Mouse (Mus musculus) urinary bladder, postnatal 10 days (tissue): ENCODE measurements around the gene Atrnl1.

Experiments
- DNase-seq: peaks from one replicate; pipeline ENCODE4 v3.0.0; 2022; ENCODE audit warnings: low spot score

Gene Atrnl1

DNA sequence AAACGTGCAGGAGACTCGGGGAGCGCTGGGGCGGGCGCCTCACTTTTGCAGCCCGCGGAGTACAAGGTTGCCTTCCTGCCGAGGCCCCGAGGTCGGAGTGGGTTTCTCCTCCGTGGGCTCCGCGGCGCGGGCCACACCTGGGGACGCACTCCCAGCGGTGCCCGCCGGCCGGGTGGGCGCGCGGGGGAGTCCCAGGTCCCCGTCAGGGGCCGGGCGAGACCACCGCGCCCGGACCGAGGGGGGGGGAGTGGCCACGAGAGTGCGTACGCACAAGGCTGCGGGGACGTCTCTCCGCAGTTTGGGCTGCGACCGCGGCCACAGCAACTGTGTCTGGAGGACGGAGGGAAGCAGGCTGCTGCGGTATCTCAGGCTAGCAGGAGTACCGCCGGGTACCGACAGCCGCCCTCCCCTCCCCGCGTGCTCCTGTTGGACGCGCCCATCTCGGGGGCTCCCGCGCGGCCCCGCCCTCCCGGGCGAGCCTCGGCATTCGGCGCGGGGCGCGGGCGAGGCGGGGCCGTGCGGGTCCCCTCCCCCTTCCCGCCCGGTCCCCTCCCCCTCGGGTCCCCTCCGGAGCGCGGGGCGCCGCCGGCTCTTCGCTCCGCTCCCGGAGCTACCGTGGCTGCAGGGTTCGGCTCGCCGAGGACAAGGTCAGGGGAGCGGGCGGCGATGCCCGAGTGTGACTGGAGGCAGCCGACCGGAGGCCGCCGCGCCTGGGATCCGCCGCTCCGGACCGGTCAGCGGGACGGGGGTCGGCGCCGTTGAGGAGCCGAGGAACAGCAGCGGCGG, at the start of gene Atrnl1:
Gene Atrnl1, plus strand, starts transcription at position 559 of the 786 bp plus-strand sequence.
- peak; percentile 51 for DNase-seq

DNA sequence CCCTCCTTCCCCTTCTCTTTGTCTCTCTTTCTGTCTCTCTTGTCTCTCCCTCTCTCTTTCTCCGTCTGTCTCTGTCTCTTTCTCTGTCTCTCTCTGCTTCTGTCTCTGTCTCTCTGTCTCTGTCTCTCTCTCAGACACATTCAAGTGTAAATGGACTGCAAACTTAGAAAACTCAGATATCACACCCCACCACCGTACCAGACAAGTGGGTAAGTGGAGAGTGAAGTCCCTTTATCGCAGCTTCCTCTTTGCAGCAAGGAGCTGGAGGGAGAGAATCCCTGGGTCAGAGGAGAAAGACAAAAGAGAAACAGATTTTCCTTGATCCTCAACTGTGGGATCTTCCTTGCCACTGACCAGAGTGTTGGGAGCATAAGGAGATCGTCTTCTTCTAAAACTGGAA, 49.3 kb upstream of the Atrnl1 start:
- DNase-seq = no peak

DNA sequence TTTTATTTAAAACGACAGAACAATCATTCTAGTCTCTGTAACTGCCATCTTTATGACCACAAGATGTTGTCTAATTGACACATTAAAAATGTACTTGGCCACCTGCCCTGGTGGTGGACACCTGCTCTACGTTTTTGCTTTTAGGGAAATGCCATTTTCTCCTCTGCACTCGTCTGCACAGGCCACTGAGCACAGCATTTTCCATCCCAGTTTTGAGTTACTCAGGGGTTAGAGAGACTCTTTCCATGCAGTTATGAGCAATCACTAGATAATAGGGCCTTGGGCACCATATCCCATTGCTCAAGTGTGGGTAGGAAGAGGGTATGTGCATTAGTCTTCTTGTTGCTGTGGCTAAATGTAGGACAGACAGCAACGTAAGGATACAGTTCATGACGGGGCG, 41.8 kb upstream of the Atrnl1 start:
- no peak for DNase-seq

DNA sequence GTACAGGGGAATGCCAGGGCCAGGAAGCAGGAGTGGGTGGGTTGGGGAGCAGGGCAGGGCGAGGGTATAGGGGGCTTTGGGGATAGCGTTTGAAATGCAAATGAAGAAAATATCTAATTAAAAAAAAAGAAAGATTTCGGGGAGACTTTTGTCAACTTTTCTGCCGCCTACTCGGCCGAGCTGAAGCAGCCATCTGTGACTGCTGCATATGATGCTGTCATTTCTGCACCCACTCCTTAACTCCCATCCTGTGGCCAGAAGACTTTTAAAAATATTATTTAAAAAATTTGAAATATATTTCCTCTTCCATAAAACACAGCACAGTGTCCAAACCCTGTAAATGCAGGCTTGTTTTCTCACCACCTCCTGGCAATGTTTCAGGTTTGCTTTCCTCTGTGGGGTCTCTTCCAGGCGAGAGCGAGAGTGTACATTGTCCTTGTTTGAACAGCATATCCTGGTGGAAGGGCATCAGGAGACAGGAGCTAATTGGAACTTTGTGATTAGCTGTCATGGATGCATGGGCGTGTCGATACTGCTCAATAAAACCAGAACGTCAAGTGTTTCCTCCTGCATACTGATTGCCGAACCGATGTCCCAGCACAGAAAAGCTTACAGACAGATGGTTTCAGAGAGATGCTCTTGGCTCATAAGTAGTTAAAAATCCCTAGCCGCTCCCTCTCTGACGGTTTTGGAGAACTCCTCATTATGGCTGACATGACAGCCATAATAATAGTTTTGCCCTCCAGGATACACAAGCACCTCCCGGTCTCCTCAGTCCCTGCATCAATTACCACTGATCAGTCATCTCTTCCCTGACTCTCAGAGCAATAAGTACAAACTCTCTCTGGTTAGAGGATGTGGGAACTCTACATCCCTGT, 38.2 kb upstream of the Atrnl1 start:
- no peak for DNase-seq

DNA sequence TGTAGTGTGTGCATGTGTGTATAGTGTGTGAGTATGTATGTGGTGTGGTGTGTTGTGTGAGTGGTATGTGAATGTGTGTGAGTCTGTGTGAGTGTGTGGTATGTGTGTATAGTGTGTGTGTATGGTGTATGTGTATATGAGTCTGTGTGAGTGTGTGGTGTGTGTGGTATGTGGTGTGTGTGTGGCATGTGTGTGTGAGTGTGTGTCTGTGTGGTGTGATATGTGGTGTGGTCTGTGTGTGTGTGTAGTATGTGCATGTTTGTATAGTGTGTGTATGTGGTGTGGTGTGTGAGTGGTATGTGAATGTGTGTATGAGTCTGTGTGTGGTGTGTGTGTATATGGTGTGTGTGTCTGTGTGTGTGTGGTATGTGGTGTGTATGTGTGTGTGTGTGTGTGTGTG, 37.4 kb upstream of the Atrnl1 start:
- DNase-seq = no peak

DNA sequence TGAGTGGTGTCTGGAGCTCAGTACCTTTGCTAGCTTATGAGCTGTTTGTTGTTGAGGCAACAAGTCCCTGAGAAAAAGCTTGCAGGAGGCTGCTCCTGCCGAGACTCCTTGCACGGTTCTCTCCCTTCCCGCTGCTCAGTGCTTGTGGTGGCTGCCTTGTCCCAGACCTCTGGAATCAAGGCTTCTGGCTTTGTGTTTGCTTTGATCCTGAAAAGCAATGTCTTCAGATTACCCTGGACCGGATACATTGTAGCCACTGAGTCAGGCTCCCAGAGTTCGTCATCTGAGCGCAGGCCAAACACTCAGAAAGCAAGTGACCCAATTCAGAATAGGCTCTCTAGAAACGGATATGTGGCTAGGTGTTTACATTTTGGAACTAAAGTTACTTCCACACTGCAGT, 35.8 kb upstream of the Atrnl1 start:
- no peak for DNase-seq

DNA sequence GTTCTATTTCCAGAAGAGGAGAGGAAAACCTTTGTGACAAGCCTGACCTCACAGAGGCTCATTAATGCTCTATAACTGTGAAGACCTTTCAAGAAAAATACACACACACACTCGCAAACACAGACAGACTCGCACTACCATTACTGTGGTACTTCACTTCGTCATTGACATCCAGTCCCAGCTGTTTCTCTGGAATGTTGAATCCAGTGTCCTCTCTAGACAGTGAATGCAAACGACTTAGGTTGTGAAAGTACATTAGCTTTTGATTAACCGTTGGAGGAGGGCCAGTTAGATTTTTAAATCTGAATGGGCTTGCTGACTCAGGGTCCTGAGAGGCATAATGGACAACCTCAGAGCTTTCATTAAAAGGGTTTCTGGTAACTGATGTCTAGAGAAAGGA, 34.0 kb upstream of the Atrnl1 start:
- no peak for DNase-seq

DNA sequence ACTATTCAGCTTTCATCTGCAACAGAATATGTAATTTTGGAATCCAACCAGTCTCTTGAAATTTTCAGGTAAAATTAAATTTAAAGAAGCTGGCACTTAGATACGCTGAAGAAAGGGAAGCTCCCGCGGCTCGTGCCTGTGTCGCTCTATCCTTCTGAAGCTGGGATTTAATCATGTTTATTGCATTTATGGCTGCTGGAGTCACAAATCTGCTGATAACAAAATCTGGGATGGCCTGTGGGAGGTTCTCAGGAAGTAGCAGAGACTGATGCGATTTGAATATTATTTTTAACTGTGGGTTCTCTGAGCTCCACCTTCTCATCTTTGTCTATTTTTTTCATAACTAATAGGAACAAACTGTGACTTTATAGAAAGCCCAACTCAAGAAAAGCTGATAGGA, 33.6 kb upstream of the Atrnl1 start:
- DNase-seq = no peak

DNA sequence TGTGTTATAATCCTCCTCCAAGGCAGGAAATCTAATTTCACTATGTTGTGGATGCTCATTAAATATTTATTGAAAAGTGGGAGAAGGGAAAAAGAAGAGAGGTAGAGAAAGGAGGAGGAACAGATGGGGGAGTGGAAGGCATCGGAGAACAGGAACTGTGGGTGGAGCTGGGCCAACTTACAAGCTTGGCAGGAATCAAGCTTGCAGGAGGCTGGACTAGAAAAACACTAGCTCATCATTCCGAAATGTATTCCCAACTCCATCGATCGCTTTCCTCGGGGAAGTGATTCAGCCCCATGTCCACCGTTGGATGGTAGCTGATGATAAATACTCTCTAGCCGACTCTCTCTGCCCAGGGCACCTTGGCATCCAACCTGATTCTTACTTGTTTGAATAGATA, 29.9 kb upstream of the Atrnl1 start:
- no peak for DNase-seq

DNA sequence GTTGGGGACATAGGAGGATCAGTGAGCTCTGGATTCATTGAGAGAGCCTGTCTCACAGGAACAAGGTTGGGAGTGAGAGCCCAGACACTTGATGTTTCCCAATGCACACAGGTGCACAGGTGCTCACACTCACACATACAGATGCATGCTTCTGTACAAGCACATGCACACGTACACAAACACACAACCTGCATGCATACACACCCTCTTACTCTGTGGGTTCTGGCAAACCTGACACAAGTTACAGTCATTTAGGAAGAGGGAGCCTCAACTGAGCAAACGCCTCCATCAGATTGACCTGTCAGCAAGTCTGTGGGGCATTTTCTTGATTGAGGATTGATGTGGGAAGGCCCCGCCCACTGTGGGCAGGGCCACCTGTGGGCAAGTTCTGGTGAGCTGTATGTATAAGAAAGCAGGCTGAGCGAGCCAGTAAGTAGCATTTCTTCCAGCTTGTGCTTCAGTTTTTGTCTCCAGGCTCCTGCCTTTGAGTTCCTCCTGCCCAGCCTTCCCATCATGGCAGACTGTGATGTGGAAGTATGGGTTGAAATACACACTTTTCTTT, 25.5 kb upstream of the Atrnl1 start:
- no peak for DNase-seq

DNA sequence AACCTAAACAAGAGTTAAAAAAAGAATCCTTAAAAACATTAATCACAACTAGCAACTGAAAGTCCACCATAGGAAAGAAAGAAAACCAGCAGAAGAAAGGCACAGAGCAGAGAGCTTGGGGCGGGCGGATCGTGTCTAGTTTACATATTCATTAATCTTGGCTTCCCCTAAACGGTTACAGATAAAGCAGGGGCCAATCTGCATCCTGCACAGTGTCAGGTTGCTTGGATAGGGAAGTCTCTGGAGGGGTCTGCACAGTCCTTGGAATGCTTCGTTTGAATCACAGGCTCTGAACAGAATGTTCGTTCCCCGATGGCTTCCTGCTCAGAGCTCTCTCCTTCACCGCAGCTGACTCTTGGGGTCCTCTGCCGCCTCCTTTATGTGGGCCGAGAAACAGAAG, 24.7 kb upstream of the Atrnl1 start:
- no peak for DNase-seq

DNA sequence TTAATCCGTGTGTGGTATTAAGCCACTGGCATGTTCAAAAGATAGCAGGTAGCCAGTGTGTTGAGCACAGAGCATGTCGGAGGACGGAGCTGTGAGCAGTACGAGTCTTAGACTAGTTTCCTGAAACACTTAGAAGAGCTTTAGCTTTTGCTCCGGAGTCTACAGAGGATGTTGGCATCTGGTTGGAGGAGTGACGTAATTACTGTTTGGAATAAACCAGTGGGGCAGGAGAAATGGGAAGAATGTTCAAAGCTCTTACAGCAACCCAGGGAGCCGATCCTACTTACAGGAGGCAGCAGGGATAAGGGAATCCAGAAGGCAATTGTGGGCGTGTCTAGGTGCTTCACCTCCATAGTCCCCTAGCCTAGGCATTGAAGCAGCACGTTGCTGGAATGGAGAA, 21.3 kb upstream of the Atrnl1 start:
- no peak for DNase-seq

DNA sequence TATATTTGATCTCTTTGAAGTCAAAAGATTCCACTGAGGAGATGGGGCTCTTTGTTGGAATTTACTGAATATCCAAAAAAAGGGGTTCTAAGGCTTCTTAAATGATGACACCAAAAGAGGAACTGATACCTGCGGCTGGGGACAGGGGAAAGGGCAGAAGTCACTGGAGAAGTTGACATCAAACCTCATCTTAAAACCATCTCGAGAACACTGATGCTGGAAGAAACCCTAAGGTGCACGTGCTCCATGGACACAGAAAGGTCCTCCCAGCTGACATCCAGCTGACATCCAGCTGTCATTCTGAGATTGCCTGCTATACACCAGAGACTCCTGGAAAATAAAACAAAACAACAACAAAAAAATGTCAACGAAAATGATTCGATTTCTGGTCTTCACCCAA, 19.9 kb upstream of the Atrnl1 start:
- DNase-seq = no peak

DNA sequence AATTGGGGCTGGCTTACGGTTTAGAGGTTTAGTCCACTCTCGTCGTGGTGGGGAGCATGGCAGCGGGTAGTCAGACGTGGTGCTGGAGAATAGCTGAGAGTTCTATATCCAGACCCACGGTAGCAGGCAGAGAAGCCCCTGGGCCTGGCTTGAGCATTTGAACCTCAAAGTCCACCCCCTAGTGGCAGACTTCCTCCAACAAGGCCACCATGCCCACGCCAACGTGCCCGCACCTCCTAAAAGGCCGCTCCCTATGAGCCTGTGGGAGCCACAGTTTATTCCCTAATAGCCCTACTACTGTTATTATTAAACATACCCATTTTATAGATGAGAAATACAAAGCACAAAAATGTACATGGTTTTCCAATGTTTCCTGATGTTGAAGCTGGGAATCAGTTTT, 19.2 kb upstream of the Atrnl1 start:
- no peak for DNase-seq

DNA sequence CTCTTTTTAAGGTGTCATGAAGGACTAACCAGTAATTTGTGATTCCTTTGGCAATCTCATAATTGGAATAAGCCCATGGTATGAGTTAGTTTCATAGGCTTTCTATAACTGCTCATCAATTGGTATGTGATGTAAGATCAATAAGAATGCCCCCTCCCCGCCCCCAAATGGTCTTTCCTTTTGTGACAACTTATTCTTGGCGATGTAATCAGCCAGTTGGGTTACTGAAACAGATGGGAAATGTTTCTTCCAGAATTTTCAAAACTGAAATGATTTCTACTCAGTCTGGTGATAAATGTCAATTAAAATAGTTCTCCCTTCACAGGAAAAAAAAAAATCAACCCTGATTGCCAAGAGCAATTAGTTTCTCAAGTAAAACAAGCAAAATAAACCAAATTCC, 18.5 kb upstream of the Atrnl1 start:
- no peak for DNase-seq

DNA sequence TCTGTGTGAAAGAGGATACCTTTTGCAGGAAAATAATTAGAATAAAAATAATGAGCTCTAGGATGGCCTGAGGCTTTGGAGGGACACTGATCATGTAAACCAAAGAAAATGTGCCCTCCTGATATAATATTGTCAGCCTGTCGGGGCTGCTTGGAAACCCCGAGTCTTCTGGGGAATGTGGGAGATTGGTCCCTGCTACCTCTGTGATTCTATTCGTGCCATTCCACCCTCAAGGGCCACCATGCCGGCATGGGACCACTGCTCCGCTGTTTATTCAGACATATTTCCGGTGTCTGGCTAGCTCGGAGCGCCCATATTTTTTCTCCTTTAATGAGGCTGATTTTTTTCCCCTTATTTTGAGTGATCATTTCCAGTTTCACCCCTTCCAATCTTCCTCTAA, 11.7 kb upstream of the Atrnl1 start:
- no peak for DNase-seq

DNA sequence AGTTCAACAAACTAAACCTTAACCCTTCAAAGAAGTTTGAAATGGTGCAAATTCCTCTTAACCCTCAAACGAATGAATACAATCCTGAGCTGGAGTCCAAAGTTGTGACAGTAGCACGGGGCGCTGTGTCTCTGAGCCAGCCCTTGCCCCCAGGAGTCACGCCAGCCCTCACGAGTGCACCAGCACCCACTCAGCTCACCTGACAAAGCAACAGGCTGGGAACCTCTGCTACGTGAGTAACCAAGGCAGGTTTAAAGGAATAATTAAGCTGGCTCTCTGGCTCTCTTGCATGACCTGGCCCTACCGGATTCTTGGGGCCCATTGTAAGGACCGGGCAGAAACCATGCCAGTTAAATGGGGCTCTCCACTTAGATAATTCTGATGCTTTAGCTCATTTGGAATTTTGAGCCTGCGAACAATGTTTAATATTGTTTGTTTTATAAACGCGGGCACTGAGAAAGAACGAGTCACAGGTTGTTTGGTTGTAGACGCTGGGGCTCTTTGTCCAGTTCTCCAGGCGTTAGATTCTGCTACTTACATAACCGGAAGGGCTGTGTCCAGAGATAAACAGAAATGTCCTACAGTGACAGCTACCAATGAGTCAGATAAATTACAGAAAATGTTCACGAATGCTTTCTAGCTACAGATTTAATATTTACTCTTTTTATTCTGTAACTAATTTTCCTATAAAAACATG, 10.5 kb upstream of the Atrnl1 start:
- DNase-seq = no peak

DNA sequence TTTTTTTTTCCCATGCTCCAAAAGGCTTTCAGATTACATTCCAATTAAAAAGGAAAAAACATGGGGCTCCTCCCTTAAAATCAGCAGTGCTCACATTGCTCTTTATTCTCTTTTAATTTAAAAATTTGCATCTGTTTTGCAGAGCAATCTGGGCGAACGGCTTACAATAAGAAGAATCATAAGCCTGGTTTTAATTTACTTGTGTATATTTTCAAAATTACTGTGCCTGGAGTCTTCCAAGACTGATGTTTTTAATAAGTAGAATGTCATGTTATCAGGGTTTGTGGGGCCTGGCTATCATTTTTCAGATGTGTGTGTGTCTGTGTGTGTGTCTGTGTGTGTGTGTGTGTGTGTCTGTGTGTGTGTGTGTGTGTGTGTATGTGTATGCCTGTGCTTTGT, 9.9 kb upstream of the Atrnl1 start:
- no peak for DNase-seq

DNA sequence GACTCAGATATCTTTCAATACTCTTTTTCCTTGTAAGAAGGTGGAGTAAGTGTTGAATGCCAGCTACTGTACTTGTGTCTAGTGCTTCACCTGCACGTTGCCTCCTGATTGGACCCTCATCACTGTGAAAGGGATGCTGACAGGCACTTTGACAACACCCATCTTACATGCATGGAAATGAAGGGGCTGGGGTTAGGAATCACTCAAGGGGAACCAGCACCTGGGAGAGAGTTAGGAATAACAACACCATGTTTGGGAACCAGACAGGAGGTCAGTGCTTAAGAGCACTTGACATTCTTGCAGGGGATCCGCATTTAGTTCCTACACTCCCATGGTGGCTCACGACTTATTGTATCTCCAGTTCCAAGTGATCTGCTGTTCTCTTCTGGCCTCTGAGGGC, 7.2 kb upstream of the Atrnl1 start:
- no peak for DNase-seq

DNA sequence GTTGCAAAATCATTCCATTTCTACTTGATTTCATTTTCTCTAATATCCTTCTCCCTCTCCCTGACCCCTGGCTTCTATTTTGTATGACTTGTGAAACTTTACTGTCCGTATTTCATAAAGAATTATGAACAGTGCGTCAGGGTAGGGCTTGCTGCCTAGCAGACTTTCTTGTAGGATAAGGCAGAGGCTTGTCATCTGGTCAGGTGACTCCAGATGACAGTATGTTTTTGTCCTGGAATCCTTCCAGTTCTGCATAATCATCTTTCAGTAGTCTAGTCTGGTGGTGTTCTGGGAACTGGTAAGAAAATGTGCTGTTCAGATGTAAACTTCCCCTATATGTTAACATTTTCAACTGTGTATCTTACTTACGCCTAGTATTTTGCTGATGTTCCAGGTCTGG, 4.9 kb upstream of the Atrnl1 start:
- no peak for DNase-seq

DNA sequence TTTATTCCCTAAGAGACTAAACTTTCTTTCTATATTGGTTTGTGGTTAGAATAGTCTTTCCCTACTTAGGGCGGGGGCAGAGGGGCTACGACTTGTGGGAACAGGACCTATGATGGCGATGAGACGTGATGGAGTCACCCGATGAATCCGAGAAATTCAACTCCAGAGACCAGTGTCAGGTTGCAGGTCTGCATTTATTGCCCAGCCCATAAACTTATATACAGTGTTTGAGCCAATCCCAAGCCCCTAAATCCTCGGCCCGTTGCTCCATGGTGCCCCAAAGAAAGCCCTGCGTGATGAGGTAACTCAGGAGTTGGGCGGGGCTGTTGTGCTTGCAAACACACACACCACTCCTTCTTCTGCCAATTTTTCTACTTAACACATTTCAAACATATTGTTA, 4.5 kb upstream of the Atrnl1 start:
- no peak for DNase-seq

DNA sequence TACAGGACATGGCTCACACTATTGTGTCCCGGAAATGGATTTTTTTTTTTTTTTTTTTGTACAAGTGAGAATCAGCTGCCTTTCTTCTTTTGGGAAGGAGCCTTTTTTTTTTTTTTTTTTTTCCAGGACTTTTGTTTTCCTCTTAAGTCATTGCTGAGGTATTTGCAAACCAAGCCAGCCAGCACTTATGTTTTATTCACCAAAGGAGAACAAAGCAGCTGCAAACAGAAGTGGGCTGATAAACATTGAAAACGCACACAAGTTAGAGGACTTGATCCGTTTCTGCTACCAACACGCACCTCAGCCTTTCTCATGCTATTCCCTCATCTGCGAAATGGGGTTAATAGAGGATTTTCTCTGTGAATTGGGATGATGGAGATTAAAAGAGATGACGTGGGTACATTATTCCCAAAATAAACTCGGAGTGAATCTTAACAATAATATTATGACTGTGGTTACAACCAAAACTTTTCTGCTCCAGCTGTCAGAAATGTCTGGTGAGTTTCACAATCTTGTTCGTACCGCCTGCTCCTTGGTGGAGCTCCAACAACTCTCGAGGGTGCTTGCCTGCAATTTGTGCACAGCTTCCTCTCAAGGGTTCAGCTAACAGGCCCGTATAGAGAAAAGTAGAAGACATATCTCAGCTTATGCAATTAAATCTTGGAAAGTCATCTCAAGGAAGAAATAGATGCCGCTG, 1.3 kb upstream of the Atrnl1 start:
- DNase-seq = no peak
